Mouse (Mus musculus): ENCODE data around the gene Ptprj.
"Not testable (repeated sequence)": the region's sequence is repeated elsewhere in the genome, so short reads cannot be mapped to it uniquely, and the experiment has no call there.

The Ptprj gene

GRCm38 (mm10) chr2:90414110-90414821, 166.2 kb downstream of the Ptprj start:
- DNase-seq (ENCODE audit: low spot score) = not testable (repeated sequence)

- not testable (repeated sequence) for DNase-seq (ENCODE audit: low spot score)
These were observed 181.8 kb downstream of the Ptprj start, which contains the start of gene Olfr1274-ps for GRCm38 (mm10) chr2:90398633-90399107. Gene Olfr1274-ps (plus strand): TSS chr2:90398683.
